Mouse (Mus musculus) heart, adult 9 months (tissue): ENCODE data around the gene Cd300a.
A peak's percentile ranks its signal among the peaks of the same experiment; 100 is the strongest.
"Not testable (repeated sequence)": the region's sequence is repeated elsewhere in the genome, so short reads cannot be mapped to it uniquely, and the experiment has no call there.

Experiments used
- DNase-seq, 2 experiments: peaks; one replicate each; pipeline ENCODE4 v3.0.0; 2022; ENCODE audit warnings: low spot score in 2 of 2

The Cd300a gene

GRCm38 (mm10) chr11:114907567-114907966 is 17.7 kb downstream of the Cd300a start:
- no peak for DNase-seq

- DNase-seq: no peak
These were observed 18.2 kb downstream of the Cd300a start for GRCm38 (mm10) chr11:114908086-114908485.

DNA sequence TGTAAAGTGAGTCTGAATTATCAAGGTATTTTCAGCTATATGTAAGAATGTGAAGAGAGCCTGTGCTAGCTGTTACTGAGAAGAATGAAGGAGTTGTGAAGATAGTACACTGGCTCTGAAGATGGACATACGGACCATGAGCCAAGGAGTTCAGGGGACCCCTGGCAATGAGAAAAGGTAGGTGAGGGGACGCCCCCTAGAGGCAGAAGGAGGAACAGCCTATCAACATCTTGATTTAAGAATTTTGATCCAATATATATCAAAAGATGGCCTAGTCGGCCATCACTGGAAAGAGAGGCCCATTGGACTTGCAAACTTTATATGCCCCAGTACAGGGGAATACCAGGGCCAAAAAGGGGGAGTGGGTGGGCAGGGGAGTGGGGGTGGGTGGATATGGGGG is 19.7 kb downstream of the Cd300a start:
- DNase-seq: not testable (repeated sequence)

DNA sequence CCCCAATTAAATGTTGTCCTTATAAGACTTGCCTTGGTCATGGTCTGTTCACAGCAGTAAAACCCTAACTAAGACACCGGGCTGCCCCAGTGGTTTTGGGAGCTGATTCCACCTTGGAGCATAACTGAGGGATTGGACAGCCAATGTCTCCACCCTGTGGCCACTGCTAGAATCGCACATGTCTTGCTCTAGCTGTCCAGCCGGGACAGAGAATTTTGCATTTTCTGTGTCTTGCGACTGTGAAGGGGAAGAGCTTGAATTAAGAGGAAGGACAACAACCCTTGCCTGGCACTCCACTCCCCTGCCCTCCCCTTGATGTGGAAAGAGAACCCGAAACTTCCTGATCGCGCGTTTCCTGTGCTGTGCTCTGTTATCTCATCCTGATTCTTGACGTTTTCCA is 23.0 kb downstream of the Cd300a start:
- peak; percentile 63 to 68 for DNase-seq

- DNase-seq: peak; percentile 32 to 47
These were observed 25.1 kb downstream of the Cd300a start for GRCm38 (mm10) chr11:114914978-114915377.

DNA sequence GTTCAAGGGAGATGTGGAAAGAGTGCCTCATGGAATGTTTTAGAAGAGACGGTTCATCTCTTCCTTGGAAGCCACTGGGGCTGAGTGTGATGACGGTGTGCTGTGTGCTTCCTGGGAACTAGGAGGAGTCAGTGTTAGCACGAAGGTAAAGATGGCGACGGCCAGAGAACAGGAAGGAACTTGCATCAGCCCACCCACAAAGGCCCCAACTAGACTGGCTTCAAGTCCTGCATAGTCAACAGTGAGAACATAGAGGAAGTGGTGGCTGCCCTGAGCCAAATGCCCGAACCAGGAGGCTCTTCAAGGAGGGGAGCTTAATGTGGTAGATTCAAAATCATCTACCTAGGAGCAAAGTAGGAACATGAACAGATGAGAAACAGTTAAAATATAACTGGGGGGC is 27.3 kb downstream of the Cd300a start:
- no peak for DNase-seq

DNA sequence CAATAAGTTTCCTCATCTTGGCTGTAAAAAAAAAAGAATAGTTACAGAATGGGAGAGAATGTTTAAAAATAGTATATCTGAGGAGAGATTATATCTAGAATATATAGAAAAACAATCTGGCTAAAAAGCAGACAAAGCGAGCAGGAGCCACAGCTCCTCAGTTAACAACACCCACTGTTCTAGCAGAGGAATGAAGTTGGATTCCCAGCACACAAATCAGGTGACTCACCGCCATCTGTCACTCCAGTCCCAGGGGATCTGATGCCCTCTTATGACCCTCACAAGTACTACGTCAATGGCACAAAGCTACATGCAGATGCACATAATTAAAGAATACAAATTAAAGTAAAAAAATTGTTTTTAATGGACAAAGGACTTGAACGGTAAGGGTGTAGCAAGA is 32.6 kb downstream of the Cd300a start:
- no peak for DNase-seq

DNA sequence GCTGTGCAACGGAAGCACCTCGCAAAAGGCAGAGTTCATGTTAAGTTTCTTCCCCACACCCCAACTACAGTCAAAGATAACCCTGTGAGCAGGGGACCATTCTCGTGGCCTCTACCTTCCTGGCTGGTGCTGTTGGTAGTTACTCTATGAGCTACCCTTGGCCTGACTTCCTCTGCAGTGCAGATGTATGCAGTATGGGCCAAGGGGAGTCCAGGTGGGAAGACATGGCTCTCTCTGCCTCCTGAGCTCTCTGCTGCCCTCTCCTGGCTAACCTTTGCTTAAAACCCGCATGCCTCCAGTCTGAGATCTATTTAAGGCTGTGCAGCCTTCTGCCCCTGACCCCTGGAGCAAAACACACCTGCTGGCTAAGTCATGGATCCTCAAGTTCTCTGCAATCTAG is 34.1 kb downstream of the Cd300a start:
- no peak for DNase-seq

- no peak for DNase-seq
These were observed 39.7 kb downstream of the Cd300a start for GRCm38 (mm10) chr11:114929581-114929980.

GRCm38 (mm10) chr11:114931041-114931440 is 41.2 kb downstream of the Cd300a start:
- DNase-seq: no peak

GRCm38 (mm10) chr11:114933591-114933990 is 43.8 kb downstream of the Cd300a start:
- DNase-seq: no peak

GRCm38 (mm10) chr11:114934144-114934543 is 44.3 kb downstream of the Cd300a start, which contains the start of gene Cd300lb:
TSS of gene Cd300lb (minus strand) at chr11:114934386.
- DNase-seq: no peak
